Mouse (Mus musculus): Measurements from ENCODE around the gene Mpst. TPM values are rescaled to one million over a fixed set of nuclear protein-coding genes. Genes with fewer than 3 reads are reported as not detected.

The Mpst gene
- total and polyA plus RNA-seq, 3 experiments, result 38.6 to 86.7 TPM; not detected in 1

DNA sequence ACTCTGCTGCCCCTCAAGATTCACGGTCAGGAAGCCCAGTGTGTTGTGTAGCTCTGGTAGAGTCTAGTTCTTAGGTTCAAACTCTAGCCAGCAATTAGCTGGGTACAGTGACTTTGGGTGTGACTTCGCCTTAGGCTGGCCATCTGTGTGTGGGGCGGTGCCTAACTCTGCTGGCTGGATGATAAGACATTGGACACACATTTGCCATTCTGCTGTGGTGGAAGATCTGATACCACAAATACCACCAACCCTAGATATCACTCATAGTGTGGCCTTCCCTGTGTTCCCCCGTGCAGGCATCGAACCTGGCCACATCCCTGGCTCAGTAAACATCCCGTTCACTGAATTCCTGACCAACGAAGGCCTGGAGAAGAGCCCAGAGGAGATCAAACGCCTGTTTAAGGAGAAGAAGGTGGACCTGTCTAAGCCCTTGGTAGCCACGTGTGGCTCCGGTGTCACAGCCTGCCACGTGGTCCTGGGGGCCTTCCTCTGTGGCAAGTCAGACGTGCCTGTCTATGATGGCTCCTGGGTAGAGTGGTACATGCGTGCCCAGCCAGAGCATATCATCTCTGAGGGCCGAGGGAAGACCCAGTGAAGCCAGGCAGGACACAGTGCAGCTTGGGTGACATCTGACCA, 7.0 kb downstream of the Mpst start:
- Histone ChIP-seq H3K79me2 (ENCODE audit: control insufficient read depth, insufficient read depth, low read length, poor library complexity) (no peaks in the 10 kb centered on the region), H3K9ac (ENCODE audit: control insufficient read depth, low read depth, low read length, poor library complexity, severe bottlenecking) (peak overlapping the region; percentile 49), H3K4me3 (ENCODE audit: control insufficient read depth in 1 of 2, insufficient read depth in 1 of 2, low read depth in 2 of 2, low read length in 2 of 2) (no peak overlapping the region), H3K4me1 (ENCODE audit: control insufficient read depth in 1 of 2, insufficient read depth in 2 of 2, low read length in 2 of 2) (peaks cover 13 to 26% of the 10 kb centered on the region in 2 experiments), H3K27me3 (ENCODE audit: control insufficient read depth in 1 of 2, insufficient read depth in 2 of 2, low read length in 2 of 2) (no peaks in the 10 kb centered on the region), H3K27ac (ENCODE audit: control insufficient read depth, low read depth, low read length) (peak overlapping the region; percentile 91), H3K36me3 (ENCODE audit: control insufficient read depth in 1 of 2, insufficient read depth in 2 of 2, low read length in 2 of 2) (peaks cover 0 to 16% of the 10 kb centered on the region in 2 experiments; a peak in 2 of 4 replicates), H3K9me3 (replicated peaks; ENCODE audit: insufficient read depth, low read length) (no peaks in the 10 kb centered on the region)
- DNase-seq (ENCODE audit: low read depth, low spot score), result peak; percentile 89
- TF ChIP-seq ELF1 (IDR thresholded peaks at IDR 0.05; ENCODE audit: low read depth, low read length) (no peak), RAD21 (IDR thresholded peaks at IDR 0.05; ENCODE audit: low read depth, low read length) (no peak), ZMIZ1 (IDR thresholded peaks at IDR 0.05; ENCODE audit: low read depth, low read length) (no peak), NRF1 (IDR thresholded peaks at IDR 0.05; ENCODE audit: insufficient read depth, low read depth, low read length, poor library complexity, severe bottlenecking) (no peak), UBTF (IDR thresholded peaks at IDR 0.05; ENCODE audit: borderline replicate concordance, insufficient read depth, low read depth, low read length) (no peak), TCF12 (IDR thresholded peaks at IDR 0.05; ENCODE audit: low read depth, low read length) (peak; percentile 97), SMC3 (IDR thresholded peaks at IDR 0.05; ENCODE audit: low read depth, low read length) (no peak), CTCF (IDR thresholded peaks at IDR 0.05 in 2 of 3, conservative IDR thresholded peaks at IDR 0.05 in 1 of 3; ENCODE audit: control insufficient read depth in 1 of 3, insufficient read depth in 1 of 3, low read depth in 2 of 3, low read length in 3 of 3, poor library complexity in 1 of 3, severe bottlenecking in 1 of 3) (no peak), CHD1 (IDR thresholded peaks at IDR 0.05; ENCODE audit: low read depth, low read length) (no peak), CHD2 (IDR thresholded peaks at IDR 0.05; ENCODE audit: low read length) (no peak), GATA1 (IDR thresholded peaks at IDR 0.05; ENCODE audit: low read depth, low read length) (peak; percentile 93), KAT2A (conservative IDR thresholded peaks at IDR 0.05; ENCODE audit: low read depth, low read length) (no peak; the same call in 1 of the 2 replicates), TBP (IDR thresholded peaks at IDR 0.05; ENCODE audit: low read depth, low read length) (0 out of 2 replicates have a peak, but pooled peaks have one; percentile 37), MAZ (IDR thresholded peaks at IDR 0.05; ENCODE audit: low read depth, low read length) (no peak; the same call in 1 of the 2 replicates), ZC3H11A (IDR thresholded peaks at IDR 0.05; ENCODE audit: low read depth, low read length) (no peak), GABPA (IDR thresholded peaks at IDR 0.05; ENCODE audit: low read depth, low read length) (no peak), USF1 (IDR thresholded peaks at IDR 0.05; ENCODE audit: low read depth, low read length) (peak; percentile 75; the same call in 1 of the 2 replicates), POLR2AphosphoS5 (IDR thresholded peaks at IDR 0.05; ENCODE audit: borderline replicate concordance, low read depth, low read length) (no peak), MAX (IDR thresholded peaks at IDR 0.05; ENCODE audit: low read length) (peak; percentile 94), USF2 (IDR thresholded peaks at IDR 0.05; ENCODE audit: borderline replicate concordance in 1 of 2, insufficient read depth in 1 of 2, low read depth in 1 of 2, low read length in 2 of 2) (no peak), ZKSCAN1 (IDR thresholded peaks at IDR 0.05; ENCODE audit: low read depth, low read length) (no peak), ZNF384 (IDR thresholded peaks at IDR 0.05; ENCODE audit: low read depth, low read length) (no peak), HCFC1 (IDR thresholded peaks at IDR 0.05; ENCODE audit: low read depth, low read length) (no peak), POLR2AphosphoS2 (IDR thresholded peaks at IDR 0.05; ENCODE audit: low read length) (peak; percentile 32; the same call in 1 of the 2 replicates), E2F4 (IDR thresholded peaks at IDR 0.05; ENCODE audit: borderline replicate concordance, low read depth, low read length) (no peak), RCOR1 (IDR thresholded peaks at IDR 0.05; ENCODE audit: low read depth, low read length) (peak; percentile 87), BHLHE40 (IDR thresholded peaks at IDR 0.05; ENCODE audit: borderline replicate concordance, low read depth, low read length) (peak; percentile 79), SIN3A (IDR thresholded peaks at IDR 0.05; ENCODE audit: low read length) (peak; percentile 88), POLR2A (IDR thresholded peaks at IDR 0.05; ENCODE audit: control insufficient read depth in 1 of 2, insufficient read depth in 1 of 2, low read depth in 1 of 2, low read length in 2 of 2, poor library complexity in 1 of 2) (0 out of 4 replicates have a peak, but pooled peaks of 1 of the 2 experiments have one; percentile 33), MYB (IDR thresholded peaks at IDR 0.05; ENCODE audit: low read depth, low read length) (no peak), ETS1 (IDR thresholded peaks at IDR 0.05; ENCODE audit: low read depth, low read length) (peak; percentile 90), MXI1 (IDR thresholded peaks at IDR 0.05; ENCODE audit: low read depth, low read length) (peak; percentile 93), MYC (IDR thresholded peaks at IDR 0.05; ENCODE audit: low read depth, low read length) (peak; percentile 93), NELFE (IDR thresholded peaks at IDR 0.05; ENCODE audit: low read depth, low read length) (no peak), MAFK (IDR thresholded peaks at IDR 0.05; ENCODE audit: borderline replicate concordance, low read depth, low read length) (peak; percentile 74; the same call in 1 of the 2 replicates), TAL1 (IDR thresholded peaks at IDR 0.05; ENCODE audit: low read length) (peak; percentile 95), EP300 (IDR thresholded peaks at IDR 0.05; ENCODE audit: low read depth in 1 of 2, low read length in 2 of 2) (peak; percentile 93 to 94)
